Mouse (Mus musculus): ENCODE measurements around the gene Phlda3. TPM values are rescaled to one million over a fixed set of nuclear protein-coding genes. Genes with fewer than 3 reads are reported as not detected.

The Phlda3 gene
- total RNA-seq, 2 experiments from 2014 or later: 1.1 TPM; not detected in 1

- no peak for ATAC-seq (replicated peaks; ENCODE audit: poor library complexity)
Observed at GRCm38 (mm10) chr1:135757287-135757686, 8.6 kb upstream of the Phlda3 start.

DNA sequence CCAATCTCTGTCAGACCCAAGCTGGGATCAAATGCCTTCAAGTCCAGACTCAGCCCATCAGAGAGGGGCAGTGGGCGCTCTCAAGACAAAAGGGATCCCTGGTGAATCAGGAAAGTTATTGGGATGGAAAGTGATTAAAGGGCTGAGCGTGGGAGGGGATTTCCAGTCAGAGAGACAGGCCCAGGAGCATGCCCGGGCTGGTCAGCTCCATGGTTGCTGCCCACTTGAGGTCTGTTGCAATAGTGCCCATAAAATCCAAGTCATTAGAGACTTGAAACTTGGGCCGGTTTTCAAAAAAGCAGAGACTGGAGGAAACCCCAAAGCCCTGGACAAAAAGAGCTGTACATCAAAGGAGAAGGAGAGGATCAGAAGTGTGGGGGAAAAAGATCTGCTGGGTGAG is 6.2 kb upstream of the Phlda3 start:
- ATAC-seq (replicated peaks; ENCODE audit: poor library complexity): no peak

GRCm38 (mm10) chr1:135760216-135760615 is 5.7 kb upstream of the Phlda3 start:
- no peak for ATAC-seq (replicated peaks; ENCODE audit: poor library complexity)

DNA sequence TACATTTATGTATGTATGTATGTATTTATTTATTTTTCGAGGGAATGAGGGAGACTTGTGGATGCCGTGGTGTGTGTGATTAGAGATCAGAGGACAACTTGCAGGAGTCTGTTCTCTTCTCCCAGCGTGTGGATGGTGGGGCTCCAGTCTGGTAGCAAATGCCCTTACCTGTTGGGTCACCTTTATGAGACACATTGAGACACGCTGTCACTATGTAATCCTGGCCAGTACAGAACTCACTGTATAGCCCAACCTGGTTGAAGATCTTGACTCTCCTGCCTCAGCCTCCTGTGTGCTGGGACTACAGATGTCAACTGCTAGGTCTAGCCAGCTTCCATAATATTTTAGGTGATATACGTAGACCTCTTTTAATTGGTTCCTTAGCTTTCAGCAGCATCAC is 4.2 kb upstream of the Phlda3 start:
- no peak for ATAC-seq (replicated peaks; ENCODE audit: poor library complexity)

GRCm38 (mm10) chr1:135763503-135764205 is 2.3 kb upstream of the Phlda3 start:
- ATAC-seq (replicated peaks; ENCODE audit: poor library complexity): no peak

GRCm38 (mm10) chr1:135764206-135764528 is 1.8 kb upstream of the Phlda3 start:
- ATAC-seq (replicated peaks; ENCODE audit: poor library complexity): no peak

DNA sequence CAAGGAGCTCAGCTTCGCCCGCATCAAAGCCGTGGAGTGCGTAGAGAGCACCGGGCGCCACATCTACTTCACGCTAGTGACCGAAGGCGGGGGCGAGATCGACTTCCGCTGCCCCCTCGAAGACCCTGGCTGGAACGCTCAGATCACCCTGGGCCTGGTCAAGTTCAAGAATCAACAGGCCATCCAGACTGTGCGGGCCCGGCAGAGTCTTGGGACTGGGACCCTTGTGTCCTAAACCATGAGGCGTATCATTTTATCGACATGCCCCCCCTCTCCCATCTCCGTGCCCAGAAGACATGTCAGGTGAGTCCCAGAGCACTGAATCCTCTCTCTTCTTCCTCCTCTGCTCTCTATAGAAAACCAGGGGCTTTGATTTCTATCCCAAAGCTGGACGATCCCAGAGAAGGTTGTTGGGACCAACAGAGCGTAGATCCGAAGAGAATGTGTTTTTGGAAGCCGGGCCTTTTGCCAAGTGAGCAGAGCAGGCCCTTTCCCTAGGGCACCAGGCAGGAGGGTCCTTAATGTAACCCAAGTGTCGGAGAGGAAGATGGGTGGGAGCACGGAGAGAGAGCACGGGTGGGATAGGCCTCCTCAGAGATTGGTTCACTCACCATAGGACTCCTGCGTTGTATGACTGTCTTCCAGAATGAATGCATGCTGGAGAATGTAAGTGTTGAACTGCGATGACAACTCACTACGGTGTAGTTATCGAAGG is 830 bp downstream of the Phlda3 start:
- no peak for ATAC-seq (replicated peaks; ENCODE audit: poor library complexity)

DNA sequence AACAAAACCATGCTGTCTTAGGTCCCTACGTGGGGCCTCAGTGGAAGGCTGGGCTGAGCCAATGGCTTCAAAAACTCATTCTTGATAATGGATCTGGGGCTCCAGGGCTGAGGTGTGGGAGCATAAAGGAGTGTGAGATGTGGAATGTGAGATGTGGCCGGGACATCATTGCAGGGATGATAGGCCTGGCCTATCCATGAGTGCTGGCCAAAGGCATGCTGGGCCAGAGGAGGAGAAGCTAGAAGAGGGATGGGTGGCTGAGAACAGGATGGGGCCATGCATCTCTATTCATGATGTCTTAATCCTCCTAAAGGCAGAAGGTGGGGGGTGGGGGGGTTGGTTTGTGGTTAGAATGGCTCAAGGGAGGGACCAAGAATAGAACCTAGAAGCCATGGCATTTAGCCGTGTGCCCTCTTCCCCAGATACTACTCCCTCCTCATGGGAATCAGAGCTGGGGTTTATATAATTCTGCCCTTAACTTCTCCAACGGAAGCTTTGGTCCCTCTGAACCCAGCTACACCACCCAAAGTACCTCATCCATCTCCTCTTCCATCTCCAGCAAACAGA is 1.5 kb downstream of the Phlda3 start:
- no peak for ATAC-seq (replicated peaks; ENCODE audit: poor library complexity)

- no peak for ATAC-seq (replicated peaks; ENCODE audit: poor library complexity)
Observed at GRCm38 (mm10) chr1:135768400-135768799, 2.5 kb downstream of the Phlda3 start.

GRCm38 (mm10) chr1:135770237-135770636 is 4.3 kb downstream of the Phlda3 start:
- no peak for ATAC-seq (replicated peaks; ENCODE audit: poor library complexity)

GRCm38 (mm10) chr1:135770896-135771572 is 5.1 kb downstream of the Phlda3 start:
- ATAC-seq (replicated peaks; ENCODE audit: poor library complexity): no peak

- ATAC-seq (replicated peaks; ENCODE audit: poor library complexity): no peak
Observed at GRCm38 (mm10) chr1:135771573-135771970, 5.7 kb downstream of the Phlda3 start.

DNA sequence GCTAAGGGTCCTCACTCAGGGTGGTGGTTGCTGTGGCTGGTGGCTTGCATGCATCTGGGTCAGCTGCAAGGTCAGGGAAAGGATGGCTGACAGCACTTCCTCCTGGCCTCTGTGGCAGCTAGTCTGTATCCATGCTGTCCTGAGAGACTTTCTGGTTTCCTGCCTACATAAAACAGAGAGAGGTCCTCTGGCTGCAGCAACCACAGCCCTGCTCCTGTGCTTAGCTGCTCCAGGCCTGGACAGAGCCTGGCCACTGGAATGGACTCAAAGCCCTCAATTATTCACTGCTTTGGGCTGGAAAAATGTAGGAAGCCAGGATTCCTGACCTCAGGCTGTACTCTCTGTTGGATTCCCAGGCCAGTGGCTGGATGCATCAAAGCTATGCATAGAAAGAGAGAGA is 10.7 kb downstream of the Phlda3 start:
- ATAC-seq (replicated peaks; ENCODE audit: poor library complexity): no peak

GRCm38 (mm10) chr1:135777046-135777445 is 11.1 kb downstream of the Phlda3 start:
- no peak for ATAC-seq (replicated peaks; ENCODE audit: poor library complexity)

- ATAC-seq (replicated peaks; ENCODE audit: poor library complexity): peak; percentile 45
Observed at GRCm38 (mm10) chr1:135778780-135779535, 13.0 kb downstream of the Phlda3 start, which contains the start of gene Tnni1. TSS of gene Tnni1 (plus strand) at chr1:135779434.

- ATAC-seq (replicated peaks; ENCODE audit: poor library complexity): no peak
Observed at GRCm38 (mm10) chr1:135780649-135781048, 14.7 kb downstream of the Phlda3 start.

- ATAC-seq (replicated peaks; ENCODE audit: poor library complexity): peak; percentile 82
Observed at GRCm38 (mm10) chr1:135781220-135781619, 15.3 kb downstream of the Phlda3 start.

DNA sequence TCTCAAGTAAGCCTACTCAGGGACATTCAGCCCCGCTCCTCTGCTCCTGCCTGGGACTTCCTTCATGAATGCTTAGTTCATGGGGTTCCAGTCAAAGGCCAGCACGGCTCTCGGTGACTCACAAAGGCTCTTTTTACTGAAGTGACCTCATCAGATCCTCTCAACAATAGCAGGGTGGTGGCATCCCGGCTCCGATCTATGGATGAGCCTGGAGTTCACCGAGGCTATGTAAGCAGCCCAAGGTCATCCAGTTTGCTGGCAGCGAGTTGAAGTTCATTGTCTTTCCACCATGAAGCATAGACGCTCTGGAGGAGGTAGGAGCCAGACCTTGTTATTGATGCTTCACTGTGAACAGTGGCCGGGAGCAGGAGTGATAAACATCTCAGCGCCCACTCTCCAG is 16.9 kb downstream of the Phlda3 start:
- ATAC-seq (replicated peaks; ENCODE audit: poor library complexity): no peak

DNA sequence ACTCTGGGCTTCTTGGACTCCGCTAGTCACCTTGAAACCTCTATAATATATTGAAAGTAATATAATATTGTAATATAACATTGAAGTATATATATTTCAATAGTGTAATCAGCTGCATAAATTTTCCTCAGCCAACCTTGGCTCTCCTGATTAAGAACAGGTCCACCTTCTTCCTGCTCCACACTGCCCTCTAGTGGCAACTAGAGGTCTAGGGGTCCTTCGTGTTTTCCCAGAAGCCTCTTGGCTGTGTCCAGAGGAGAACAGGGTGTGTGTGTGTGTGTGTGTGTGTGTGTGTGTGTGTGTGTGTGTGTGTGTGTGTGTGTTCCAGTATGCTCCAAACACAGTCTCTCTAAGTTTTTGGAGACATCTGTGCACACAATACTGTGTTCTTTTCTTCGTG is 21.9 kb downstream of the Phlda3 start:
- peak; percentile 80 for ATAC-seq (replicated peaks; ENCODE audit: poor library complexity)

DNA sequence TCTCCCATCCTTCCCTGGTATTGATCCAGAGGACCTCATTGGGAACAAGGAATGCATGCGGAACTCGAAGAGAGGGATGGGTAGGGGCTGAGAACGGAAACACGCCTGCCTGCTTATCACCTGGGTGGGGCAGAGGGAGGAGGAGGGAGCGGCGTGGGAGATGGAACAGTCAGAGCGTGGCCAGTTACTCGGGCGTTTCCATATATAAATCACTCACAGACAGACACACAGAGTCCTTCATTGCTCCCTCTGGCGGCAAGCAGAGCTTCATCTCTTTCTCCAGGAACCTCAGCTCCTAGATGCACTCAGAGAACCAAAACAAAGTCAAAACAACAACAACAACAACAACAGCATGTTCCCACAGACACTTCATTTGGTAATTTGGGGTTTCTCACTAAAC is 22.8 kb downstream of the Phlda3 start:
- peak; percentile 53 for ATAC-seq (replicated peaks; ENCODE audit: poor library complexity)

GRCm38 (mm10) chr1:135789815-135790214 is 23.9 kb downstream of the Phlda3 start:
- peak; percentile 70 for ATAC-seq (replicated peaks; ENCODE audit: poor library complexity)
